Mouse (Mus musculus): Measurements from ENCODE around the gene Shb.

DNA sequence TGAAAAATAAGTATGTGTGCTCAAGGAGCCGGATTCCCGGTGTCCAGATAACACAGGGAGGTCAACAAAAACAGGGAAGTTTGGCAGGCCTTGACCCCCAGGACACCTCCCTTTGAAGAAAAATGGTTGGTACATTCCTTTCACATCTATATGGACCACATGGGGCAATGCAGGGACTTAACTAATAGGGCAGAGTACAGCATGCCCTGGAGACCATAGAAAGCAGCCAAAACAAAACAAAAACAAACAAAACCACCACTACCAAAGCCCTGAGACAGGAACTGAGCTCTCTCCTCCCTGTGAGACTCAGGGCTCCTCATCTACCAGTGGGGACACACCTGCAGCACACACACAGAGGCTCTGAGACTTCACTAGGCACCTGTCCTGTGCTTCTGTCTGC lies 18.9 kb downstream of the Shb start:
- no peak for TF ChIP-seq TCF12 (IDR thresholded peaks at IDR 0.05; ENCODE audit: insufficient read depth, poor library complexity, severe bottlenecking)
- TF ChIP-seq CEBPB (IDR thresholded peaks at IDR 0.05; ENCODE audit: insufficient read depth, poor library complexity, severe bottlenecking): no peak
- TF ChIP-seq POLR2A (IDR thresholded peaks at IDR 0.05; ENCODE audit: insufficient read length, low read depth): no peak
- TF ChIP-seq USF1 (IDR thresholded peaks at IDR 0.05; ENCODE audit: low read depth): no peak
- TF ChIP-seq TCF3 (IDR thresholded peaks at IDR 0.05; ENCODE audit: insufficient read length, low read depth): no peak
- no peak for TF ChIP-seq MAX (IDR thresholded peaks at IDR 0.05; ENCODE audit: low read depth)

Data from myocyte (in vitro differentiated cells).